Mouse (Mus musculus) lung, embryonic 16.5 days (tissue): ENCODE measurements around the gene Vps45. TPM values are rescaled to one million over a fixed set of nuclear protein-coding genes. Genes with fewer than 3 reads are reported as not detected.
A peak's percentile ranks its signal among the peaks of the same experiment; 100 is the strongest.

ENCODE experiments used
- ATAC-seq: fragments of 200-750 bp; cut with Nextera tagmentation; 2 replicates; pipeline ENCODE4 v1.8.0; 2017; ENCODE audit warnings: low read depth, mild to moderate bottlenecking, moderate library complexity
- H3K27ac ChIP-seq: fragments of 300-500 bp; sonication (generic); 2 replicates; pipeline ENCODE4 v1.5.1; 2014; ENCODE audit warnings: mild to moderate bottlenecking, control low read depth, low read length
- H3K27me3 ChIP-seq: fragments of 300-500 bp; sonication (generic); 2 replicates; pipeline ENCODE4 v1.6.1; 2014; ENCODE audit warnings: low read depth, low read length, mixed read lengths; ENCODE audit not compliant: control insufficient read depth, insufficient read depth
- H3K36me3 ChIP-seq: fragments of 300-500 bp; sonication (generic); 2 replicates; pipeline ENCODE4 v1.6.1; 2014; ENCODE audit warnings: low read length; ENCODE audit not compliant: control insufficient read depth, insufficient read depth
- H3K4me1 ChIP-seq: fragments of 300-500 bp; sonication (generic); replicated peaks from 2 replicates; pipeline ENCODE4 v1.6.1; 2014; ENCODE audit warnings: low read length, mixed read lengths; ENCODE audit not compliant: control insufficient read depth, insufficient read depth
- H3K4me2 ChIP-seq: fragments of 300-500 bp; sonication (generic); 2 replicates; pipeline ENCODE4 v1.6.1; 2014; ENCODE audit warnings: low read depth, low read length, control low read depth
- H3K4me3 ChIP-seq: fragments of 300-500 bp; sonication (generic); 2 replicates; pipeline ENCODE4 v1.5.1; 2014; ENCODE audit warnings: mild to moderate bottlenecking, low read length, control low read depth
- H3K9ac ChIP-seq: fragments of 300-500 bp; sonication (generic); 2 replicates; pipeline ENCODE4 v1.6.1; 2014; ENCODE audit warnings: low read length, control low read depth
- H3K9me3 ChIP-seq: fragments of 300-500 bp; sonication (generic); 2 replicates; pipeline ENCODE4 v1.6.1; 2016; ENCODE audit warnings: low read length; ENCODE audit not compliant: control insufficient read depth
- WGBS: fragments of 180-500 bp; shearing (Covaris S2); extraction: QIAGEN DNeasy Blood & Tissue Kit; methylation state at CpG from one replicate; pipeline ENCODE4 v1.1.7; 2014; 5-methylcytosine and 5-hydroxymethylcytosine counted together
- polyA plus RNA-seq: library from polyadenylated mRNA; unstranded; fragments of >200 nt; fragmentation: Nextera tagmentation; extraction: Ambion mirVana; gene quantifications from 2 replicates; pipeline ENCODE4 v1.2.1, GENCODE M21; 2015

The Vps45 gene
- polyA plus RNA-seq, 1 experiment from 2014 or later, result 39.8 TPM

- Histone ChIP-seq H3K4me3 (no peak overlapping the region), H3K4me2 (no peak overlapping the region)
- ATAC-seq, result peak; percentile 81
These were observed 35.9 kb upstream of the Vps45 start for GRCm38 (mm10) chr3:96094203-96094602.

GRCm38 (mm10) chr3:96093509-96093908, 35.2 kb upstream of the Vps45 start:
- Histone ChIP-seq H3K36me3 (no peaks in the 10 kb centered on the region), H3K9ac (no peak overlapping the region), H3K9me3 (no peaks in the 10 kb centered on the region), H3K27ac (no peak overlapping the region), H3K4me2 (no peak overlapping the region), H3K4me1 (peaks cover 6% of the 10 kb centered on the region; the same call in 1 of the 2 replicates), H3K4me3 (no peak overlapping the region), H3K27me3 (no peaks in the 10 kb centered on the region)
- ATAC-seq, result no peak
- WGBS, result 46% methylated on average over 13 of the region's 13 CpGs

More at GRCm38 (mm10) chr3:96094203-96094602, 35.9 kb upstream of the Vps45 start:
- Histone ChIP-seq H3K36me3 (no peaks in the 10 kb centered on the region), H3K27me3 (no peaks in the 10 kb centered on the region), H3K27ac (no peak overlapping the region), H3K4me1 (peaks cover 12% of the 10 kb centered on the region), H3K9me3 (no peaks in the 10 kb centered on the region), H3K9ac (no peak overlapping the region)
- 40% methylated on average over 13 of the region's 13 CpGs for WGBS

- Histone ChIP-seq H3K36me3 (no peaks in the 10 kb centered on the region), H3K4me2 (no peak overlapping the region), H3K9ac (no peak overlapping the region), H3K9me3 (no peaks in the 10 kb centered on the region), H3K4me3 (no peak overlapping the region), H3K27ac (no peak overlapping the region), H3K27me3 (no peaks in the 10 kb centered on the region), H3K4me1 (0 out of 2 replicates have a peak, but pooled peaks cover 2% of the 10 kb centered on the region)
- WGBS, result 59% methylated on average over 6 of the region's 6 CpGs
- no peak for ATAC-seq
These were observed 33.7 kb upstream of the Vps45 start for GRCm38 (mm10) chr3:96091966-96092365.

- ATAC-seq, result no peak
- H3K4me1 ChIP-seq, result 0 out of 2 replicates have a peak, but pooled peaks cover 2% of the 10 kb centered on the region
- no peak overlapping the region for H3K4me2 ChIP-seq
- H3K27ac ChIP-seq, result no peak overlapping the region
- no peaks in the 10 kb centered on the region for H3K9me3 ChIP-seq
- no peak overlapping the region for H3K4me3 ChIP-seq
- WGBS, result 56% methylated on average over 2 of the region's 2 CpGs
- no peak overlapping the region for H3K9ac ChIP-seq
- H3K36me3 ChIP-seq, result no peaks in the 10 kb centered on the region
- no peaks in the 10 kb centered on the region for H3K27me3 ChIP-seq
These were observed 32.9 kb upstream of the Vps45 start for GRCm38 (mm10) chr3:96091146-96091545.

GRCm38 (mm10) chr3:96089882-96090489, 31.7 kb upstream of the Vps45 start:
- no peaks in the 10 kb centered on the region for H3K27me3 ChIP-seq
- ATAC-seq, result no peak
- 47% methylated on average over 2 of the region's 2 CpGs for WGBS

GRCm38 (mm10) chr3:96087801-96088200, 29.5 kb upstream of the Vps45 start:
- no peaks in the 10 kb centered on the region for H3K4me1 ChIP-seq
- WGBS, result 75% methylated on average over 4 of the region's 4 CpGs

More at GRCm38 (mm10) chr3:96089882-96090489, 31.7 kb upstream of the Vps45 start:
- H3K4me2 ChIP-seq, result no peak overlapping the region
- no peak overlapping the region for H3K4me3 ChIP-seq
- H3K36me3 ChIP-seq, result no peaks in the 10 kb centered on the region
- 0 out of 2 replicates have a peak, but pooled peaks cover 2% of the 10 kb centered on the region for H3K4me1 ChIP-seq
- no peak overlapping the region for H3K9ac ChIP-seq
- H3K27ac ChIP-seq, result no peak overlapping the region
- no peaks in the 10 kb centered on the region for H3K9me3 ChIP-seq

GRCm38 (mm10) chr3:96087219-96087618, 29.0 kb upstream of the Vps45 start:
- Histone ChIP-seq H3K4me1 (no peaks in the 10 kb centered on the region), H3K36me3 (no peaks in the 10 kb centered on the region), H3K4me3 (no peak overlapping the region), H3K4me2 (no peak overlapping the region), H3K9ac (no peak overlapping the region), H3K27me3 (no peaks in the 10 kb centered on the region), H3K27ac (no peak overlapping the region), H3K9me3 (0 out of 2 replicates have a peak, but pooled peaks cover 3% of the 10 kb centered on the region)
- ATAC-seq, result no peak
- 51% methylated on average over 2 of the region's 2 CpGs for WGBS

More at GRCm38 (mm10) chr3:96087801-96088200, 29.5 kb upstream of the Vps45 start:
- Histone ChIP-seq H3K9me3 (0 out of 2 replicates have a peak, but pooled peaks cover 3% of the 10 kb centered on the region), H3K36me3 (no peaks in the 10 kb centered on the region), H3K9ac (no peak overlapping the region), H3K4me3 (no peak overlapping the region), H3K27ac (no peak overlapping the region), H3K4me2 (no peak overlapping the region), H3K27me3 (no peaks in the 10 kb centered on the region)
- no peak for ATAC-seq

GRCm38 (mm10) chr3:96084146-96084755, 26.0 kb upstream of the Vps45 start:
- Histone ChIP-seq H3K4me2 (no peak overlapping the region), H3K36me3 (no peaks in the 10 kb centered on the region), H3K4me3 (no peak overlapping the region), H3K4me1 (no peaks in the 10 kb centered on the region), H3K27me3 (no peaks in the 10 kb centered on the region), H3K9me3 (0 out of 2 replicates have a peak, but pooled peaks cover 3% of the 10 kb centered on the region), H3K9ac (no peak overlapping the region), H3K27ac (no peak overlapping the region)
- no peak for ATAC-seq
- WGBS, result 76% methylated on average over 10 of the region's 10 CpGs

GRCm38 (mm10) chr3:96082714-96083508, 24.6 kb upstream of the Vps45 start:
- WGBS, result 72% methylated on average over 15 of the region's 15 CpGs
- no peak overlapping the region for H3K4me2 ChIP-seq
- 0 out of 2 replicates have a peak, but pooled peaks cover 3% of the 10 kb centered on the region for H3K9me3 ChIP-seq
- no peak for ATAC-seq
- no peak overlapping the region for H3K9ac ChIP-seq
- no peaks in the 10 kb centered on the region for H3K36me3 ChIP-seq
- H3K27ac ChIP-seq, result no peak overlapping the region
- no peaks in the 10 kb centered on the region for H3K27me3 ChIP-seq
- H3K4me3 ChIP-seq, result no peak overlapping the region
- H3K4me1 ChIP-seq, result no peaks in the 10 kb centered on the region
